Mouse (Mus musculus): ENCODE data around the gene Baiap2l1. TPM values are rescaled to one million over a fixed set of nuclear protein-coding genes. Genes with fewer than 3 reads are reported as not detected.

The Baiap2l1 gene
- polyA plus RNA-seq, 1 experiment from 2014 or later, result 13.3 TPM

- Histone ChIP-seq H3K27me3 (ENCODE audit: insufficient read depth, low read length) (no peaks in the 10 kb centered on the region), H3K27ac (ENCODE audit: low read depth) (no peak overlapping the region), H3K36me3 (replicated peaks; ENCODE audit: insufficient read depth, low read length) (no peaks in the 10 kb centered on the region), H3K4me1 (ENCODE audit: insufficient read depth) (peaks cover 9% of the 10 kb centered on the region), H3K9me3 (ENCODE audit: low read length) (no peaks in the 10 kb centered on the region), H3K4me2 (ENCODE audit: low read depth, low read length) (no peak overlapping the region), H3K9ac (replicated peaks) (no peak overlapping the region), H3K4me3 (ENCODE audit: low read depth, low read length) (no peak overlapping the region)
- TF ChIP-seq CTCF (IDR thresholded peaks at IDR 0.05; ENCODE audit: low read depth), result no peak
- no peak for TF ChIP-seq EP300 (IDR thresholded peaks at IDR 0.05; ENCODE audit: low read depth)
- ATAC-seq (no peak), DNase-seq (no peak)
- 65% methylated on average over 2 of the region's 2 CpGs for WGBS (ENCODE audit: insufficient replicate concordance)
These were observed 112.3 kb downstream of the Baiap2l1 start for GRCm38 (mm10) chr5:144245592-144245991.

GRCm38 (mm10) chr5:144243901-144244487 is 113.9 kb downstream of the Baiap2l1 start, which contains the start of gene Bri3:
Gene Bri3, plus strand, starts transcription at chr5:144244437.
- H3K4me1 ChIP-seq (ENCODE audit: insufficient read depth), result peaks cover 9% of the 10 kb centered on the region
- 75% methylated on average over 7 of the region's 7 CpGs for whole genome bisulfite sequencing (ENCODE audit: insufficient replicate concordance)
- TF ChIP-seq EP300 (IDR thresholded peaks at IDR 0.05; ENCODE audit: low read depth) (no peak), CTCF (IDR thresholded peaks at IDR 0.05; ENCODE audit: low read depth) (no peak)
- H3K9ac ChIP-seq (replicated peaks), result no peak within 1 kb of the TSS
- DNase-seq (no peak), ATAC-seq (no peak)
- no peaks in the 10 kb centered on the region for H3K36me3 ChIP-seq (replicated peaks; ENCODE audit: insufficient read depth, low read length)
- no peak within 1 kb of the TSS for H3K4me2 ChIP-seq (ENCODE audit: low read depth, low read length)
- no peaks in the 10 kb centered on the region for H3K9me3 ChIP-seq (ENCODE audit: low read length)
- H3K4me3 ChIP-seq (ENCODE audit: low read depth, low read length), result no peak within 1 kb of the TSS
- H3K27ac ChIP-seq (ENCODE audit: low read depth), result no peak within 1 kb of the TSS
- no peaks in the 10 kb centered on the region for H3K27me3 ChIP-seq (ENCODE audit: insufficient read depth, low read length)

GRCm38 (mm10) chr5:144238969-144239368 is 118.9 kb downstream of the Baiap2l1 start:
- Histone ChIP-seq H3K27ac (ENCODE audit: low read depth) (no peak overlapping the region), H3K9me3 (ENCODE audit: low read length) (no peaks in the 10 kb centered on the region), H3K4me3 (ENCODE audit: low read depth, low read length) (no peak overlapping the region), H3K36me3 (replicated peaks; ENCODE audit: insufficient read depth, low read length) (no peaks in the 10 kb centered on the region), H3K4me1 (ENCODE audit: insufficient read depth) (no peaks in the 10 kb centered on the region), H3K27me3 (ENCODE audit: insufficient read depth, low read length) (no peaks in the 10 kb centered on the region), H3K4me2 (ENCODE audit: low read depth, low read length) (no peak overlapping the region), H3K9ac (replicated peaks) (no peak overlapping the region)
- 76% methylated on average over 1 of the region's 1 CpGs for WGBS (ENCODE audit: insufficient replicate concordance)
- DNase-seq (no peak), ATAC-seq (no peak)
- TF ChIP-seq EP300 (IDR thresholded peaks at IDR 0.05; ENCODE audit: low read depth) (no peak), CTCF (IDR thresholded peaks at IDR 0.05; ENCODE audit: low read depth) (no peak)

DNA sequence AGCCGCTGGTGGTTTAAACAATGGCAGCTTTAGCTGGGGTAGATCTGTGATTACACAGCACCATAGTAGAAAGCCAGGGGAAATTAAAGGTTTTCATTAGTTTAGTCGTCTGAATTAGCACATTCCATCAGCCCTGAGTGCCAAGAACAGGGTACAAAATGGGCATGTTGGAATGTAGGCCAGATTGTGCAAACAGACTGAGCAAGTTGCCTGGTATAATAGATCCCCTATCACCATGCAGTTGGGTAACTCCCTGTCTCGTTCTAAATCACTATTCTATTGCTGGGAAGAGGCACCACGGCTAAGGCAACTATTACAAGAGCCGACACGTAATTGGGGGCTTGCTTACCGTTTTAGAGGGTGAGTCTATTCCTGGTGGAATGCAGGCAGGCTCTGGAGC is 123.2 kb downstream of the Baiap2l1 start:
- ATAC-seq (no peak), DNase-seq (no peak)
- no peak overlapping the region for H3K4me3 ChIP-seq (ENCODE audit: low read depth, low read length)
- H3K36me3 ChIP-seq (replicated peaks; ENCODE audit: insufficient read depth, low read length), result no peaks in the 10 kb centered on the region
- H3K4me1 ChIP-seq (ENCODE audit: insufficient read depth), result no peaks in the 10 kb centered on the region
- H3K9me3 ChIP-seq (ENCODE audit: low read length), result no peaks in the 10 kb centered on the region
- no peak overlapping the region for H3K9ac ChIP-seq (replicated peaks)
- H3K4me2 ChIP-seq (ENCODE audit: low read depth, low read length), result no peak overlapping the region
- no peaks in the 10 kb centered on the region for H3K27me3 ChIP-seq (ENCODE audit: insufficient read depth, low read length)
- no peak for TF ChIP-seq CTCF (IDR thresholded peaks at IDR 0.05; ENCODE audit: low read depth)
- TF ChIP-seq EP300 (IDR thresholded peaks at IDR 0.05; ENCODE audit: low read depth), result no peak
- 80% methylated on average over 7 of the region's 7 CpGs for WGBS (ENCODE audit: insufficient replicate concordance)
- H3K27ac ChIP-seq (ENCODE audit: low read depth), result no peak overlapping the region

DNA sequence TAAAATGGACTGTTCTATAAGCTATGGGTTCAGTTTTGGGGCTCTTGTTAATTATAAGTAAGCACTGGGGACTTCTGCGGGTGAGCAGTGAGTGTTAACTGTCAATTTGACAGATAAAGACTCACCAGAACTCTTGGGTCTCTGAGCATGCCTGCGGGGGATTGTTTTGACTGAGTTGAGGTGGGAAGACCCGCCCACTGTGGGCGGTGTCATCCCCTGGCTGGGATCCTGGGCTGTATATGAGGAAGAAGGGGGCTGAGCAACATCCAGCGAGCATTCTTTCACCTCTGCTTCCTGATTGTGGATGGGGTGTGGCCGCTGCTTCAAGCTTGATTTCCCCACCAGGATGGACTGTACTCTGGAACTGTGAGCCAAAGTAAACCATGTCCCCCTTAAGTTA is 123.7 kb downstream of the Baiap2l1 start:
- H3K9me3 ChIP-seq (ENCODE audit: low read length), result no peaks in the 10 kb centered on the region
- H3K4me3 ChIP-seq (ENCODE audit: low read depth, low read length), result no peak overlapping the region
- DNase-seq, result no peak
- H3K4me1 ChIP-seq (ENCODE audit: insufficient read depth), result no peaks in the 10 kb centered on the region
- no peak for TF ChIP-seq CTCF (IDR thresholded peaks at IDR 0.05; ENCODE audit: low read depth)
- no peak for TF ChIP-seq EP300 (IDR thresholded peaks at IDR 0.05; ENCODE audit: low read depth)
- H3K27me3 ChIP-seq (ENCODE audit: insufficient read depth, low read length), result no peaks in the 10 kb centered on the region
- H3K4me2 ChIP-seq (ENCODE audit: low read depth, low read length), result no peak overlapping the region
- H3K36me3 ChIP-seq (replicated peaks; ENCODE audit: insufficient read depth, low read length), result no peaks in the 10 kb centered on the region
- ATAC-seq, result no peak
- no peak overlapping the region for H3K9ac ChIP-seq (replicated peaks)
- 58% methylated on average over 6 of the region's 6 CpGs for WGBS (ENCODE audit: insufficient replicate concordance)
- H3K27ac ChIP-seq (ENCODE audit: low read depth), result no peak overlapping the region

DNA sequence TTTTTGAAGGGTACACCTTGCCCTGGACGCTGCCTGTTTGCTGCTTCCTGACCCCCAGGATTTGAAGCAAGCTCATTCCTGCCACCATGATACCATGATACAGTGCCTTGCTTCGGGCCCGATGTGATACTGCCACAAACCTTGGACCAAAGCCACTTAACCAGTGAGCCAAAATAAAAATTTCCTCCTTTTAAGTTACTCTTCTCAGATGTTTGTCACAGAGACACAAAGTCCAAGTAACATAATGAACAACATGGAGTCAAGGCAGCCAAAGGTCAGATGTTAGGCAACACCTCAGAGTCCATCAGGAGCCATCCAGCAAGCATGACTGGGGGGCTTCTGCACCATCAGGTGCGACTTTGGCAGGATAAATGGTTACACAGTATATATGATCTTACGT is 125.4 kb downstream of the Baiap2l1 start:
- TF ChIP-seq CTCF (IDR thresholded peaks at IDR 0.05; ENCODE audit: low read depth) (no peak), EP300 (IDR thresholded peaks at IDR 0.05; ENCODE audit: low read depth) (no peak)
- Histone ChIP-seq H3K27ac (ENCODE audit: low read depth) (no peak overlapping the region), H3K36me3 (replicated peaks; ENCODE audit: insufficient read depth, low read length) (no peaks in the 10 kb centered on the region), H3K4me1 (ENCODE audit: insufficient read depth) (no peaks in the 10 kb centered on the region), H3K9ac (replicated peaks) (no peak overlapping the region), H3K9me3 (ENCODE audit: low read length) (no peaks in the 10 kb centered on the region), H3K27me3 (ENCODE audit: insufficient read depth, low read length) (no peaks in the 10 kb centered on the region), H3K4me2 (ENCODE audit: low read depth, low read length) (no peak overlapping the region), H3K4me3 (ENCODE audit: low read depth, low read length) (no peak overlapping the region)
- ATAC-seq (no peak), DNase-seq (no peak)
- WGBS (ENCODE audit: insufficient replicate concordance), result 74% methylated on average over 5 of the region's 5 CpGs

All from liver, postnatal 0 days (tissue).